Mouse (Mus musculus) lung, postnatal 14 days (tissue): ENCODE results near the gene Arhgef1.
A peak's percentile ranks its signal among the peaks of the same experiment; 100 is the strongest.

Experiments used
- DNase-seq: peaks from one replicate; pipeline ENCODE4 v3.0.0; 2021

Arhgef1 gene

GRCm38 (mm10) chr7:24947316-24948048 is 44.8 kb downstream of the Arhgef1 start:
- no peak for DNase-seq

- DNase-seq = no peak
These were observed 46.1 kb downstream of the Arhgef1 start for GRCm38 (mm10) chr7:24948774-24949173.

GRCm38 (mm10) chr7:24949958-24950623 is 47.4 kb downstream of the Arhgef1 start:
- DNase-seq = peak; percentile 83

- no peak for DNase-seq
These were observed 51.3 kb downstream of the Arhgef1 start for GRCm38 (mm10) chr7:24953966-24954365.

- no peak for DNase-seq
These were observed 51.7 kb downstream of the Arhgef1 start for GRCm38 (mm10) chr7:24954450-24954849.

GRCm38 (mm10) chr7:24955226-24955625 is 52.5 kb downstream of the Arhgef1 start:
- no peak for DNase-seq

- DNase-seq = no peak
These were observed 61.6 kb downstream of the Arhgef1 start for GRCm38 (mm10) chr7:24964288-24964687.

- peak; percentile 87 for DNase-seq
These were observed 62.3 kb downstream of the Arhgef1 start for GRCm38 (mm10) chr7:24964897-24965535.

GRCm38 (mm10) chr7:24967966-24968365 is 65.3 kb downstream of the Arhgef1 start:
- no peak for DNase-seq

- no peak for DNase-seq
These were observed 65.8 kb downstream of the Arhgef1 start for GRCm38 (mm10) chr7:24968463-24968862.

GRCm38 (mm10) chr7:24969805-24970204 is 67.1 kb downstream of the Arhgef1 start:
- no peak for DNase-seq

- DNase-seq = no peak
These were observed 67.6 kb downstream of the Arhgef1 start for GRCm38 (mm10) chr7:24970341-24970740.

GRCm38 (mm10) chr7:24971261-24971971 is 68.7 kb downstream of the Arhgef1 start:
- DNase-seq = peak; percentile 46

GRCm38 (mm10) chr7:24971972-24972893 is 69.5 kb downstream of the Arhgef1 start, which contains the start of gene Rabac1:
Gene Rabac1, minus strand, starts transcription at chr7:24972754.
- DNase-seq = peak; percentile 91

GRCm38 (mm10) chr7:24973208-24973607 is 70.5 kb downstream of the Arhgef1 start:
- DNase-seq = no peak

- DNase-seq = no peak
These were observed 71.2 kb downstream of the Arhgef1 start for GRCm38 (mm10) chr7:24973902-24974301.

GRCm38 (mm10) chr7:24974893-24975595 is 72.3 kb downstream of the Arhgef1 start:
- peak; percentile 36 for DNase-seq
